Mouse (Mus musculus): ENCODE data around the gene Fubp3. TPM values are rescaled to one million over a fixed set of nuclear protein-coding genes. Genes with fewer than 3 reads are reported as not detected.

Fubp3 gene
- polyA plus RNA-seq, 1 experiment from 2014 or later: 76.9 TPM

DNA sequence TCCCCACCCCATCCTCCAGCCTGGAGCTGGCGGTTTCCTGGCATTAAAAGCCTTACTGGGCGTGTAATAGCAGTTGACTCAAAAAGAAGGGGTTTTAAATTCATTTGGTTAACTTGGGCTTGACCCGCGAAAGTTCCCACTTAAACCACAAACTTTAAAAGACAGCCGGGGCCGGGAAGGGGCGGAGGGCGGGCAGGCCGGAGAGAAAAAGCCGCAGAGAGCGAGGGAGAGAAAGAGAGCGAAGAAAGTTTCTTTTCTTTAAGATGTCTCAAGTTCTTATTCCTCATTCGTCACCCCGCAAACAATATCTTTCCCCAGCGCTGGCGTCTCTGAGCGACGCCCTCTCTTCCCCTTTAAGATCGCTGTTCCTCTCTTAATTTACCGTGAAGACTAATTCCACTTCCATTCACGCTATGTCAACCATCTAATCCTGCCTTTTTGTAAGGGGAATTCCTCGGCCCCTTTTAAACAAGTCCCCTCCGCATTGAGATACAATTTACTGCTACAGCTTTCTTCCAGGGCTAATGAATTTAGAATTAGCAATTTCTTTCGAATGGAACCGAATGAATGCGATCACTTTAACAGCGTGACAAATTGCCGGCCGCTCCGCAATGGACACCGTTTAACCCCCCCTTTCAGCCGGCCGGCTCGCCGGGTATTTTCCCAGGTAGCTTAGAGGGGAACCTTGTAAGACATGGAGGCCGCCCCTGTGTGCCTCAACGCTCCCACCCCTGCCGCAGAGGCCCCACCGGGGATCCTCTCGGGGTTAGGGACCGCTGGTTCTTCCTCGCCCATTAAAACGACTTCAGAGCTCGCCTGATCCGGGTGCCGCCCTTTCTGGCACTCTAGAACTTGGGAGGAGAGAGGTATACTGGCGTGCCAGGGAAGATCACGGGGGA lies 68.4 kb downstream of the Fubp3 start:
- in situ Hi-C loops (cut with MboI; ENCODE audit: low pct_unique_long_range_greater_than_20kb): no loop called here
- ChIA-PET CTCF (no interaction called here), POLR2A (no interaction called here)
- DNase-seq (ENCODE audit: low read depth, low spot score) (no peak), ATAC-seq (no peak)
- TF ChIP-seq CTCF (IDR thresholded peaks at IDR 0.05): no peak
- H3K27me3 ChIP-seq: peaks cover 96% of the 10 kb centered on the region

- H3K27me3 ChIP-seq: peaks cover 96% of the 10 kb centered on the region
- POLR2A ChIA-PET: no interaction called here
- in situ Hi-C loops (cut with MboI; ENCODE audit: low pct_unique_long_range_greater_than_20kb): no loop called here
- TF ChIP-seq CTCF (IDR thresholded peaks at IDR 0.05): no peak
- CTCF ChIA-PET: no interaction called here
- ATAC-seq: no peak
- DNase-seq (ENCODE audit: low read depth, low spot score): no peak
These were observed 69.0 kb downstream of the Fubp3 start for GRCm38 (mm10) chr2:31641508-31641830.

DNA sequence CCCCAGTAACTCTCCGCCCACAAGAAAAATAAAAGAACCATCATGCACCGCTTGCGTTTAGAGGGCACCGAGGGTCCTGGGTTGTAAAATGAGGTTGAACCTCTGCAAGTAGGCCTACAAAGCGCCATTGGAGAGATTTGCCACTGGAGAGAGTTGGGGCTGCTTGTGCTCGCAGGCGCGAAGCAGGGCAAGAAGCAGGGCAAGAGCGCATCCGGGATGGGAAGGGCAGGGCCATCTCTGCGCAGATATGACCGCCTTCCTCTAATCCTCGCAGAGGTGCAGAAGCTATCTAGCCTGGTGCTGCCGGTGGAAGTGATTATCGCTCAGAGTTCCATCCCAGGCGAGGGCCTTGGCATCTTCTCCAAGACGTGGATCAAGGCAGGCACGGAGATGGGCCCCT lies 69.5 kb downstream of the Fubp3 start:
- peaks cover 96% of the 10 kb centered on the region for H3K27me3 ChIP-seq
- ChIA-PET CTCF (no interaction called here), POLR2A (no interaction called here)
- in situ Hi-C loops (cut with MboI; ENCODE audit: low pct_unique_long_range_greater_than_20kb): no loop called here
- no peak for TF ChIP-seq CTCF (IDR thresholded peaks at IDR 0.05)
- DNase-seq (ENCODE audit: low read depth, low spot score) (no peak), ATAC-seq (no peak)

DNA sequence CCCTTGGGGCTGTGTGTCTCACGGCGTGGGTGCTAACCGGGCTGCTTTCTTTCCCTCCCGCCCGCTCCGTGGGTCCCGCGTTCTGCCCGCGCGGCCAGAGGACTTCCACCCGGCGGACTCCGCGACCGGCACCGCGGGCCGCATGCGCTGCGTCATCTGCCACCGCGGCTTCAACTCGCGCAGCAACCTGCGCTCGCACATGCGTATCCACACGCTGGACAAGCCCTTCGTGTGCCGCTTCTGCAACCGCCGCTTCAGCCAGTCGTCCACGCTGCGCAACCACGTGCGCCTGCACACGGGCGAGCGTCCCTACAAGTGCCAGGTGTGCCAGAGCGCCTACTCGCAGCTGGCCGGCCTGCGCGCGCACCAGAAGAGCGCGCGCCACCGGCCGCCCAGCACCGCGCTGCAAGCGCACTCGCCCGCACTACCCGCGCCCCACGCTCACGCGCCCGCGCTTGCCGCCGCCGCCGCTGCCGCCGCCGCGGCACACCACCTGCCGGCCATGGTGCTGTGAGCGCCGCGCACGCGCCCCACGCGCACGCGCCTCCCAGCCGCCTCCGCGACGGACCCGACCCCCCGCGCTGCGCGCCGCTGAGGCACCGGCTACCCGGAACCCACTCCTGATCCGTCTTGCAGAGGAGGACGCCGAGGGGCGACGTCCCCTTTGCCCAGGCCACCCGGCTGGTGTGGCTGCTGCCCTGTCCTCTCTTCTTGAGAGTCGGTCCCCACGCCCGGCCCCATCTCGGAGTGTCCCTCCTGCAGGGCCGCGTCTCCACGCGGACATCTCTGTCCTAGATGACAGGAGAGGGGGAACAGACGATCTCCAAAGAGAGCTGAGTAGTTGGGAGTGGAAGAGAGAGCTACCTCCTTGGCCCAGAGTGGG lies 81.8 kb downstream of the Fubp3 start:
- no peak for DNase-seq (ENCODE audit: low read depth, low spot score)
- no peak for TF ChIP-seq CTCF (IDR thresholded peaks at IDR 0.05)
- POLR2A ChIA-PET: no interaction called here
- ATAC-seq: no peak
- peaks cover 72% of the 10 kb centered on the region for H3K27me3 ChIP-seq
- in situ Hi-C loops (cut with MboI; ENCODE audit: low pct_unique_long_range_greater_than_20kb): no loop called here
- CTCF ChIA-PET: no interaction called here

DNA sequence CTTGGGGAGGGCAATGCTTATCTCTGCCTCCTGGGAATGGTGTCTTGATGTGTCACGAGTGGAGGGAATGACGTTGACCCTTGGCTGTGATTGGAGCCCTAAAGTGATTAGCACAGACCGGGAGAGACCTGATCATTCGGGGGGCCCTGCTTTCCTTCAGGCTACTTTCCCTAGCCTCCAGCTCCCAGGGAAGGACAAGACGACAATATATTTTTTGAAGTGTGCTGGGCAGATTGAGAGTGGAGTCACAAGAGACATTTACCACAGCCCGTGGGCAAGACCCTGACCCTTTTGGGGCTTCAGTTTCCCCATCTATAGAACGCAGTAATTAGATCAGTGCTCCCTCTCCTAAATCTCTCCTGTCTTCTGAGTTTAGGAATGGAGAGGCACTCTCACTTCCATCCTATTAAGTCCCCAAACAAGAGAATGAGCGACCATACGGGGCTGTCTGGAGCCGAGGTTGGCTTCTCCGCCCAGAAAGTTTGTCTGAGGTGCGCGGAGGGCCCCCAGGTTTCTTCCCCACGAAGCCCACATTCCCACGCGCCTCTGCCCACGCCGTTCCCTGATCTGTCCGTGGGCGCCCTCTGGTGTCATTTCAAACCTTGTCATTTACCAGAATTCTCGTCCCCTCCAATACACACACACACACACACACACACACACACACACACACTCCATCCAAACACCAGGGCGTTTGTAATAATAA lies 82.6 kb downstream of the Fubp3 start:
- peak; percentile 62 for TF ChIP-seq CTCF (IDR thresholded peaks at IDR 0.05)
- ATAC-seq (no peak), DNase-seq (ENCODE audit: low read depth, low spot score) (no peak)
- CTCF ChIA-PET: no interaction called here
- POLR2A ChIA-PET: no interaction called here
- peaks cover 68% of the 10 kb centered on the region for H3K27me3 ChIP-seq
- in situ Hi-C loops (cut with MboI; ENCODE audit: low pct_unique_long_range_greater_than_20kb): loop anchor here (5.0 kb wide), 1 partner anchor 173 kb away; no protein-coding TSS in a partner anchor

- H3K27me3 ChIP-seq: peaks cover 68% of the 10 kb centered on the region
- DNase-seq (ENCODE audit: low read depth, low spot score) (no peak), ATAC-seq (no peak)
- no peak for TF ChIP-seq CTCF (IDR thresholded peaks at IDR 0.05)
- ChIA-PET POLR2A (no interaction called here), CTCF (no interaction called here)
- in situ Hi-C loops (cut with MboI; ENCODE audit: low pct_unique_long_range_greater_than_20kb): loop anchor here (5.0 kb wide), 1 partner anchor 174 kb away; no protein-coding TSS in a partner anchor
These were observed 83.9 kb downstream of the Fubp3 start for GRCm38 (mm10) chr2:31656374-31656773.

GRCm38 (mm10) chr2:31662939-31663803 lies 90.7 kb downstream of the Fubp3 start:
- ChIA-PET CTCF (no interaction called here), POLR2A (no interaction called here)
- ATAC-seq: no peak
- no peak for DNase-seq (ENCODE audit: low read depth, low spot score)
- TF ChIP-seq CTCF (IDR thresholded peaks at IDR 0.05): no peak
- H3K27me3 ChIP-seq: peaks cover 32% of the 10 kb centered on the region
- in situ Hi-C loops (cut with MboI; ENCODE audit: low pct_unique_long_range_greater_than_20kb): no loop called here

- no peak for TF ChIP-seq CTCF (IDR thresholded peaks at IDR 0.05)
- peaks cover 26% of the 10 kb centered on the region for H3K27me3 ChIP-seq
- ATAC-seq: no peak
- in situ Hi-C loops (cut with MboI; ENCODE audit: low pct_unique_long_range_greater_than_20kb): no loop called here
- ChIA-PET CTCF (no interaction called here), POLR2A (interaction anchor here (0.7 kb wide), 1 partner anchor 706 kb away, joined by 5 read pairs; no protein-coding TSS in a partner anchor)
- no peak for DNase-seq (ENCODE audit: low read depth, low spot score)
These were observed 91.3 kb downstream of the Fubp3 start for GRCm38 (mm10) chr2:31663804-31664180.

Other genes starting within 250 kb of the Fubp3 start
- gene Ass1, start 102.4 kb upstream of the Fubp3 start, polyA plus RNA-seq (2021): 9.1 TPM
- gene Prdm12, start 67.4 kb downstream of the Fubp3 start, polyA plus RNA-seq (2021): not detected
- 44.1 TPM for gene Exosc2, start 98.1 kb downstream of the Fubp3 start, polyA plus RNA-seq (2021)
- 58.8 TPM for gene Abl1, start 115.7 kb downstream of the Fubp3 start, polyA plus RNA-seq (2021)
- gene Qrfp, start 237.9 kb downstream of the Fubp3 start, polyA plus RNA-seq (2021): not detected